Mouse (Mus musculus) neural tube, embryonic 14.5 days (tissue): ENCODE results near the gene Rag1. TPM values are rescaled to one million over a fixed set of nuclear protein-coding genes. Genes with fewer than 3 reads are reported as not detected.
A peak's percentile ranks its signal among the peaks of the same experiment; 100 is the strongest.

ENCODE experiments used
- ATAC-seq: fragments of 200-750 bp; cut with Nextera tagmentation; 2 replicates; pipeline ENCODE4 v1.8.0; 2017; ENCODE audit warnings: low read depth, mild to moderate bottlenecking, moderate TSS enrichment, moderate library complexity
- H3K27ac ChIP-seq: fragments of 300-500 bp; sonication (generic); 2 replicates; pipeline ENCODE4 v1.5.1; 2014; ENCODE audit warnings: low read depth, mild to moderate bottlenecking, control low read depth, low read length, moderate library complexity, mixed read lengths
- H3K27me3 ChIP-seq: fragments of 300-500 bp; sonication (generic); 2 replicates; pipeline ENCODE4 v1.6.1; 2014; ENCODE audit warnings: low read length; ENCODE audit not compliant: control insufficient read depth, insufficient read depth
- H3K36me3 ChIP-seq: fragments of 300-500 bp; sonication (generic); 2 replicates; pipeline ENCODE4 v1.6.1; 2014; ENCODE audit warnings: low read length, mixed read lengths; ENCODE audit not compliant: control insufficient read depth, insufficient read depth
- H3K4me1 ChIP-seq: fragments of 300-500 bp; sonication (generic); 2 replicates; pipeline ENCODE4 v1.6.1; 2014; ENCODE audit warnings: low read length; ENCODE audit not compliant: control insufficient read depth, insufficient read depth
- H3K4me2 ChIP-seq: fragments of 300-500 bp; sonication (generic); 2 replicates; pipeline ENCODE4 v1.6.1; 2014; ENCODE audit warnings: mild to moderate bottlenecking, low read depth, low read length, control low read depth
- H3K4me3 ChIP-seq: fragments of 300-500 bp; sonication (generic); 2 replicates; pipeline ENCODE4 v1.5.1; 2014; ENCODE audit warnings: low read depth, low read length, control low read depth, mixed read lengths
- H3K9ac ChIP-seq: fragments of 300-500 bp; sonication (generic); replicated peaks from 2 replicates; pipeline ENCODE4 v1.6.1; 2014; ENCODE audit warnings: low read depth, mild to moderate bottlenecking, control low read depth, low read length, mixed read lengths
- H3K9me3 ChIP-seq: fragments of 300-500 bp; sonication (generic); 2 replicates; pipeline ENCODE4 v1.6.1; 2016; ENCODE audit warnings: low read length; ENCODE audit not compliant: control insufficient read depth
- WGBS: fragments of 180-500 bp; shearing (Covaris S2); extraction: QIAGEN DNeasy Blood & Tissue Kit; methylation state at CpG from one replicate; pipeline ENCODE4 v1.1.7; 2014; 5-methylcytosine and 5-hydroxymethylcytosine counted together
- polyA plus RNA-seq: library from polyadenylated mRNA; unstranded; fragments of >200 nt; fragmentation: Nextera tagmentation; extraction: Ambion mirVana; gene quantifications from 2 replicates; pipeline ENCODE4 v1.2.1, GENCODE M21; 2014

The Rag1 gene
- polyA plus RNA-seq, 1 experiment from 2014 or later: 0.05 TPM

DNA sequence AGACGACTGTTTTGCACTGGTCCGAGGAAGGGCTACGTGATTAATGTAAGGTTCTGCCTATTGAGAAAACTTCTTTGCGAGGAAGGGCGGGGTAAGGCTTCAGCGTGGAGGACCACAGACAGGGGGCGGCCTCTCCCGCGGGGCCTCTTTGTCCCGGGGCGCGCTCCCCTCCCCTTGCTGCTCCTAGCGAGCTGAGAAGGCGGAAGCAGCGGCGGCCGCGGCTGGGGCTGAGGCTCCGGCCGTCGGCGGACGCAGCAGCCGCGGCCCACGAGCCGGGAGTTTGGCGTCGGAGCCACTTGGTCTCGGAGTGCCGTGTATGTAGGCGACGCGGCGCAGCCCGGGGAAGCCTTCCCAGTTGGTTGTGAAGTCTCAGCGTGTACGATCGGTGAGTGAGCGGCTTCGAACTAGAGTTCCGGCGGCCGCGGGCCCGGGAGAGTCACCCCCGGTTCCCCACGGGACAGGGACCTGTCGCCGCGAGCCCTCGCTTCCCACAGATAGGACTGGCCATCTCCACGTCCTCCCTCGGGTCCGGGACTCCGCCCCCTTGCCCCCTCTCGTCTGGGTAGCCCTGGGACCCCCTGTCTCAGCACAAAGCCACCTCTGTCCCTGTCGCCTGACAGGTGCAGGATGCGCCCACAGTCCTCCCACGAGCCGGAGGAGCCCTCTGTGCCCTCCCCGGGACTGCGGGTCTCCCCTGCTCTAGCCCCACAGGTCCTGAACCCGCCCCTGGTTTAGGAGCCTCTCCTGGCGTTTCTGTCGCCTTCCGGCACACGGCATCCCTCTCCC, 29.1 kb upstream of the Rag1 start, which contains the start of gene Traf6:
Gene Traf6, plus strand, starts transcription at position 194 of the 786 bp plus-strand sequence.
- Histone ChIP-seq H3K9me3 (no peaks in the 10 kb centered on the region), H3K36me3 (no peaks in the 10 kb centered on the region), H3K27ac (no peak within 1 kb of the TSS), H3K4me3 (peak within 1 kb of the TSS; percentile 87), H3K4me2 (peak within 1 kb of the TSS; percentile 88), H3K27me3 (no peaks in the 10 kb centered on the region), H3K4me1 (0 out of 2 replicates have a peak, but pooled peaks cover 3% of the 10 kb centered on the region), H3K9ac (peak within 1 kb of the TSS; percentile 93)
- WGBS: under 1% methylated on average over 66 of the region's 68 CpGs
- peak; percentile 92 for ATAC-seq

DNA sequence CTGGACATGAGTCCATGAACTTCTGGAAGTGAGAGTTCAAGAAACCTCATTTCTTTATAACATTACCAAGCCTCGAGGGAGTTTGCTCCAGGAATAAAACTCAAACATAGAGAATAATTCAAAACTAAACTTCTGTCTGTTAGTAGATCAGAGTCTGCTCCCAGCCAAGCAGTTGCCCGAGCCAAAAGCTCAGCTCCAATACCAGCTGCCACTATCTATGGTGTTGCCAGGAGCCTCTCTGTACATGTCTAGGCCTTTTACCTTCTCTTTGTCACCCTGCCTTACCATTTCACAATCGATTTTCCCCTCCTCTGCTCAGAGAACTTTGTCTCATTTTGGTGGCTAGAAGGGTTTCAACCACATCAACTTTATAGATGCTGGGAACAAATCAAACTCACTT, 24.2 kb upstream of the Rag1 start:
- H3K4me2 ChIP-seq: no peak overlapping the region
- no peak overlapping the region for H3K27ac ChIP-seq
- H3K36me3 ChIP-seq: no peaks in the 10 kb centered on the region
- H3K27me3 ChIP-seq: no peaks in the 10 kb centered on the region
- ATAC-seq: no peak
- no peak overlapping the region for H3K4me3 ChIP-seq
- WGBS: 77% methylated on average over 3 of the region's 3 CpGs
- H3K9me3 ChIP-seq: no peaks in the 10 kb centered on the region
- H3K4me1 ChIP-seq: no peaks in the 10 kb centered on the region
- H3K9ac ChIP-seq: no peak overlapping the region

DNA sequence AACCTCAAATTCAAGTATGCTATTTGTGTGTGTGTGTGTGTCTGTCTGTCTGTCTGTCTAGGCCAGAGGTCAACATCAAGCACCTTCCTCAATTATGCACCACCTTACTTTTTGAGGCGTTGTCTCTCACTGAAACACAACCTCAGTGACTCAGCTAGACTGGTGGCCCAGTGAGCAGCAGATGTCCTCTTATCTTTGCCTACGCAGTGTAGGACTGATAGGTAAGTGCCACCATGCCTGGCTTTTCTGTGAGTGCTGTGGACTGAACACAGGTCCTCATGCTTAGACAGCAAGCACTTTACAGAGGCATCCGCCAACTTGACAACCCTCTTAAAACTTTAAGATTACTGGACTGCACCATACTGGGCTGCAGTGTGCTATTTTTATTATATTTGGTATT, 19.4 kb upstream of the Rag1 start:
- no peaks in the 10 kb centered on the region for H3K9me3 ChIP-seq
- no peak overlapping the region for H3K4me2 ChIP-seq
- H3K4me1 ChIP-seq: no peaks in the 10 kb centered on the region

DNA sequence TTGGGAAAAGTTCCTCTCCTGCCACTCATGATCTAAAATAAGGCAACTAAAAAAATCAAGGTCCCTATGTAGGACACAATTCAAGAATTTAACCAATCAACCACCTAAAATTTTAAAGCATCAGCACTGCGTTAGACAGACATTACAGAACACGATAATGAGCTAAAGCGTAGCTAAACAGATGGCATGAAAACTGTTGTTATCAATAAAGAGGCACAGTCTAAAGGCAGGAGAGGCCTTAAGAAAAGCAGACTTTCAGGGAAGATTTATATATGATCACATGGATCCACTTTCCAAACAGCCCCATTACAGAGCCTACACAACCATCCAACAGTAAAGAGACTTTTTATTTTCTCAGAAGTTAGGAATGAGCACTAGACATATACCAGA, 16.4 kb upstream of the Rag1 start:
- no peaks in the 10 kb centered on the region for H3K27me3 ChIP-seq
- H3K4me3 ChIP-seq: no peak overlapping the region
- H3K36me3 ChIP-seq: no peaks in the 10 kb centered on the region
- no peak overlapping the region for H3K4me2 ChIP-seq
- no peak overlapping the region for H3K27ac ChIP-seq
- WGBS: 49% methylated on average over 3 of the region's 3 CpGs
- peak; percentile 27; the same call in 1 of the 2 replicates for ATAC-seq
- no peaks in the 10 kb centered on the region for H3K9me3 ChIP-seq
- no peak overlapping the region for H3K9ac ChIP-seq
- H3K4me1 ChIP-seq: no peaks in the 10 kb centered on the region

More for the DNA sequence above, 19.4 kb upstream of the Rag1 start:
- 97% methylated on average over 3 of the region's 3 CpGs for WGBS
- ATAC-seq: no peak
- no peaks in the 10 kb centered on the region for H3K27me3 ChIP-seq
- H3K9ac ChIP-seq: no peak overlapping the region
- no peak overlapping the region for H3K4me3 ChIP-seq
- no peaks in the 10 kb centered on the region for H3K36me3 ChIP-seq
- H3K27ac ChIP-seq: no peak overlapping the region

DNA sequence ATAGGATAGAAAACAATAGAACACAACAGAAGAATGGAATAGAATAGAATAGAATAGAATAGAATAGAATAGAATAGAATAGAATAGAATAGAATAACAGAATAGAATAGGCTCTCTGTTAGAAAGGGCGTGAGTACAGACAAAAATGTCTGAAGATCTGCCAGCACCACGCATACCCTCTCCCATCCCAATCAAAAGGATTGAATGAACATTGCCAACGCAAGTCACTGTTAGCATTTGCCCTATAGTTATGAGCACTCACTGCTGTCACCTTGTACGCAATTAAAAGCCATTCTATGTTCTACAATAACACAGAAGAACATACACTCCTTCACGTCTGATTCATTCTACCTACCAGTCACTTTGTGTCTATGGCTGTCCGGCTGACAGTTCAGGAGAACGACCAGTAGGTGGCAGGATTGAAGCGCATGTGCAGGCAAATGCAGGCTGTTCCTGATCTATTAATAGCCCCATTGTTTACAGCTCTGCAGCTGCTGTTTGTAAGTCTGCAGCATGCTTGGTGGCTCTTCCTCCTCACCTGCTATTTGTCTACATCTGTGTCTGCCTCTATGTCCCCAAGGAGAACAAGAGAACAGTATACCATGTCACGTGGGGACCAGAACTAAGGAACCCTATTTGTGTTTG, 15.9 kb upstream of the Rag1 start:
- peak; percentile 90 for ATAC-seq
- H3K27ac ChIP-seq: no peak overlapping the region
- no peak overlapping the region for H3K4me2 ChIP-seq
- WGBS: 18% methylated on average over 9 of the region's 9 CpGs
- no peak overlapping the region for H3K4me3 ChIP-seq
- no peaks in the 10 kb centered on the region for H3K27me3 ChIP-seq
- no peak overlapping the region for H3K9ac ChIP-seq
- H3K36me3 ChIP-seq: no peaks in the 10 kb centered on the region
- no peaks in the 10 kb centered on the region for H3K9me3 ChIP-seq
- H3K4me1 ChIP-seq: no peaks in the 10 kb centered on the region

DNA sequence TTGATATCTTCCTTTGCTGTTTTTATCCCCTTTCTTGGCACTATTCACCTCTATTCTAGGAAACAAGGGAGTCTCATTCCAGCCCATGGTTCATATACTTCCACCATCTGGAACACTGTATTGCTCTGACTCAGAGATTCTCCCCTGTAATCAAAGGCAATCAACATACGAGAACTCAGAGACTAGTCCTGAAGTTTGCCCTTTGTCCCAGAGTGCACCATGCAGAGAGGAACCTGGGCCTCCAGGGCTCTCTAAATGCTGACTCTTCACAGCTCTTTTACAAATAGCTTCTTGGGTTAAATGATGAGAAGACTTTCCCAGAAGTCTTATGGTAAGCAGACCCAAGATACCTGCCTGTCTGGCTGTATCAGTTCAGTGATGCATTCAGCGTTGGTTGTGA, 11.2 kb upstream of the Rag1 start:
- WGBS: 67% methylated on average over 2 of the region's 2 CpGs
- Histone ChIP-seq H3K9ac (no peak overlapping the region), H3K36me3 (no peaks in the 10 kb centered on the region), H3K4me2 (no peak overlapping the region), H3K27ac (no peak overlapping the region), H3K4me3 (no peak overlapping the region), H3K4me1 (no peaks in the 10 kb centered on the region), H3K9me3 (no peaks in the 10 kb centered on the region), H3K27me3 (no peaks in the 10 kb centered on the region)
- no peak for ATAC-seq

DNA sequence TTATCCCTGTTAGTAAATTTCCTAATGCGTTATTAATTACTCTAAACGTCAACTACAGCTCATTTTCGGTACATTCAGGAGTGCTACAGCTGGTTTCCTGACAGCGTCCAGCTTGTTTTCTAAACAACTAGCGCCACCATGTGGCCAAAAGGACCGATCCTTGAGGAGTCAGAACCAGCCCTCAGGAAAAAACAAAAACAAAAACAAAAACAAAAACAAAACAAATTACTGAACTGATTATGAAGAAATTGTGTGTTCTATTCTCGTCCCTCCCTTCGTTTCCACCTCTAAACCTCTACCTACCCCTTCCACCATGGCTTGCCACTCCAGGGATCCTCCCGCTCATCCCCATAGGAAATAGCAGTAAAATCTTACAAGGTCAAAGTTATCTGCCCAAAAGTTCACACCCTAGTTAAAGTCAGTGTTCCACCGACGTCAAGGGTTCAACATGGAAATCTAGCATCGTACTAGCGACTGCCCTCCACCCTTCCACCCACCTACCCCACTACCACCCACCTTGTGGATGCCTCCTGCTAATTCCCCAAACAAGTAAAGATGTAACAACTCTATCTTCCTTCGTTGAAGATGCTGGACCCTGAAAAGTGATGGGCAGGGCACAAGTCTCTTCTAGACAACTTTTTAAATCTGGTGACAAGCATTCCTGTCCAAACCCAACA, 3.8 kb upstream of the Rag1 start:
- peak; percentile 89 for ATAC-seq
- no peaks in the 10 kb centered on the region for H3K27me3 ChIP-seq
- H3K4me1 ChIP-seq: no peaks in the 10 kb centered on the region
- H3K4me3 ChIP-seq: peak overlapping the region; percentile 31
- peak overlapping the region; percentile 44; the same call in 1 of the 2 replicates for H3K9ac ChIP-seq
- no peaks in the 10 kb centered on the region for H3K9me3 ChIP-seq
- H3K4me2 ChIP-seq: peak overlapping the region; percentile 70
- H3K36me3 ChIP-seq: no peaks in the 10 kb centered on the region
- 18% methylated on average over 14 of the region's 14 CpGs for WGBS
- H3K27ac ChIP-seq: no peak overlapping the region

DNA sequence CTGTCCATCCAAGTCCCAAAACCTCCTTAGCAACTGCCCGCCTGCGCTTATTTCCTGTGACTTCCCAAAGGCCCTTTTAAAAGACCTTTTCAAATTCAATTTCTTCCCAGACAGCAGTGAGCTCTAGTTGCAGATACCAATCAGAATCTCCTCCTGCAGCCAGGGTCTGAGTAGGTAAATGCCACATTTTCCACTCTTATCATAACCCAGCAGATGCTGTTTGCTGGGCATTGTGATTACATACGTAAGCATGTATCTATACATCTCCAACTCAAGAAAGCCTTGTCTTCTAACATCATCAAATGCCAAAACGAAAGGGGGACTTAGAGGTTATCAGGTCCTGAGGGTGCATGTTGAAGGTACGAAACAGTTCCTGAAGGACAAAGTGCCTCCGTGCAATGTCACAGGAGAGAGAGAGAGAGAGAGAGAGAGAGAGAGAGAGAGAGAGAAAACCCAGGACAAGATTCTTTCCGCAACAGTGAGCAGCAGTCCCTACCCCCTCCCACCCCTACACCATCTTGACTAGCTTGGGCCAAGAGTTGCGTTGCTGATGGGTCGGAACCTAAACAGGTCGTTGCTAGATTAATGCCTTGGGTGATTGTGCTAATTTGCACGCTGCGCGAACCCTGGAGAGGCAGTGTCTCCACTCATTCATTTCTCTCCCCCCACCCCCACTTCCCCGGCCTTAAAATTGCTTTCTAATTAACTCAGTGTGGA, 3.1 kb upstream of the Rag1 start:
- WGBS: 30% methylated on average over 14 of the region's 14 CpGs

More for the DNA sequence above, 3.1 kb upstream of the Rag1 start:
- Histone ChIP-seq H3K4me2 (peak overlapping the region; percentile 70), H3K27me3 (no peaks in the 10 kb centered on the region), H3K36me3 (no peaks in the 10 kb centered on the region), H3K4me1 (no peaks in the 10 kb centered on the region), H3K9me3 (no peaks in the 10 kb centered on the region), H3K27ac (no peak overlapping the region), H3K9ac (peak overlapping the region; percentile 44; the same call in 1 of the 2 replicates), H3K4me3 (peak overlapping the region; percentile 31)
- peak; percentile 79 for ATAC-seq
